ENCODE assay signal across 12 mouse cellular contexts in genomic region chr7:132448511-132449154, GRCm38 (mm10).
DNase-seq lines count a peak whose midpoint lies in the region; ATAC-seq lines count a peak whose summit lies in the region.
"Had no signal": no experiment of that assay in that cellular context is flagged by ENCODE, and none has a peak within 500 bp of the region (broad histone marks: within the 10 kb centered on the region; RNA-seq: fewer than 3 reads in every experiment).

No protein-coding gene starts in this region.

- H3K36me3 ChIP-seq in kidney, embryonic 16.5 days (ENCODE audit: insufficient read depth, low read length): no peaks in the 10 kb centered on the region
- no peaks in the 10 kb centered on the region for H3K36me3 ChIP-seq in intestine, embryonic 16.5 days (ENCODE audit: control insufficient read depth, insufficient read depth, low read length)
- H3K36me3 ChIP-seq in forebrain, embryonic 10.5 days (replicated peaks): no peaks in the 10 kb centered on the region

- no peak for DNase-seq in kidney, postnatal 36 days
- DNase-seq in MN1 (ENCODE audit: low spot score): peak; percentile 91
- DNase-seq in lung, postnatal 36 days: peak; percentile 61
- no peak for DNase-seq in cerebellum, adult 9-10 months
- no peak for DNase-seq in left cerebral cortex, postnatal 25 days (ENCODE audit: low spot score in 2 of 2)
- DNase-seq in forebrain, embryonic 10.5 days (ENCODE audit: extremely low spot score, low spot score): no peak
- DNase-seq: adrenal gland, postnatal 36 days; layer of hippocampus, adult 9-11 months; left cerebral cortex, postnatal 4 days; thymus, postnatal 25 days had no signal

- ATAC-seq in kidney, embryonic 16.5 days (ENCODE audit: low FRiP score, low TSS enrichment): peak; percentile 49; the same call in 1 of the 2 replicates
- ATAC-seq in intestine, embryonic 16.5 days: peak; percentile 77; the same call in 1 of the 2 replicates

- no peak overlapping the region for H3K4me2 ChIP-seq in kidney, embryonic 16.5 days (replicated peaks; ENCODE audit: low read depth, low read length)
- H3K4me2 ChIP-seq in intestine, embryonic 16.5 days (ENCODE audit: low read depth, low read length): no peak overlapping the region

- no peak overlapping the region for H3K9ac ChIP-seq in kidney, embryonic 16.5 days (replicated peaks; ENCODE audit: low read length)
- H3K9ac ChIP-seq in intestine, embryonic 16.5 days (ENCODE audit: low read depth, low read length): no peak overlapping the region

- intact Hi-C loops in left cerebral cortex, postnatal 25 days (cut with DNase I): no loop called here

- H3K9me3 ChIP-seq in kidney, embryonic 16.5 days (ENCODE audit: low read length): peaks cover 4% of the 10 kb centered on the region; the same call in 1 of the 2 replicates
- H3K9me3 ChIP-seq in intestine, embryonic 16.5 days (ENCODE audit: control insufficient read depth, low read length): no peaks in the 10 kb centered on the region
- H3K9me3 ChIP-seq in forebrain, embryonic 10.5 days: peaks cover 11% of the 10 kb centered on the region; the same call in 1 of the 2 replicates

- no peaks in the 10 kb centered on the region for H3K27me3 ChIP-seq in kidney, embryonic 16.5 days (ENCODE audit: insufficient read depth, low read length)
- no peaks in the 10 kb centered on the region for H3K27me3 ChIP-seq in intestine, embryonic 16.5 days (replicated peaks; ENCODE audit: control insufficient read depth, insufficient read depth, low read length)
- peaks cover 14% of the 10 kb centered on the region for H3K27me3 ChIP-seq in forebrain, embryonic 10.5 days (ENCODE audit: poor library complexity, severe bottlenecking)

- no peaks in the 10 kb centered on the region for H3K4me1 ChIP-seq in kidney, embryonic 16.5 days (ENCODE audit: insufficient read depth, low read length)
- H3K4me1 ChIP-seq in intestine, embryonic 16.5 days (ENCODE audit: control insufficient read depth, insufficient read depth, low read length): peaks cover 5% of the 10 kb centered on the region; the same call in 1 of the 2 replicates
- no peaks in the 10 kb centered on the region for H3K4me1 ChIP-seq in forebrain, embryonic 10.5 days

- H3K27ac ChIP-seq in kidney, embryonic 16.5 days (ENCODE audit: low read length): no peak overlapping the region
- 0 out of 2 replicates have a peak overlapping the region, but pooled peaks have one; percentile 15 for H3K27ac ChIP-seq in intestine, embryonic 16.5 days (ENCODE audit: low read length)
- no peak overlapping the region for H3K27ac ChIP-seq in forebrain, embryonic 10.5 days

- H3K4me3 ChIP-seq in kidney, embryonic 16.5 days (ENCODE audit: low read length): no peak overlapping the region
- H3K4me3 ChIP-seq in intestine, embryonic 16.5 days (ENCODE audit: low read length): no peak overlapping the region
- no peak overlapping the region for H3K4me3 ChIP-seq in forebrain, embryonic 10.5 days

- 65% methylated on average over 4 of the region's 4 CpGs for WGBS in kidney, embryonic 16.5 days
- 45% methylated on average over 4 of the region's 4 CpGs for WGBS in intestine, embryonic 16.5 days
- WGBS in forebrain, embryonic 10.5 days: 78% methylated on average over 4 of the region's 4 CpGs

Comparison
In these comparisons a context has a peak if more than half of its experiments do, and no peak if none do; other contexts are left out.
1. DNase-seq: peak in MN1 (single experiment) and lung, postnatal 36 days (single experiment); none in kidney, postnatal 36 days (0 of 2), cerebellum, adult 9-10 months (single experiment), left cerebral cortex, postnatal 25 days (0 of 2) and forebrain, embryonic 10.5 days (single experiment).